Mouse (Mus musculus): ENCODE results near the gene Olfr1411. TPM values are rescaled to one million over a fixed set of nuclear protein-coding genes. Genes with fewer than 3 reads are reported as not detected.

Olfr1411 gene
- total RNA-seq (2021): not detected

DNA sequence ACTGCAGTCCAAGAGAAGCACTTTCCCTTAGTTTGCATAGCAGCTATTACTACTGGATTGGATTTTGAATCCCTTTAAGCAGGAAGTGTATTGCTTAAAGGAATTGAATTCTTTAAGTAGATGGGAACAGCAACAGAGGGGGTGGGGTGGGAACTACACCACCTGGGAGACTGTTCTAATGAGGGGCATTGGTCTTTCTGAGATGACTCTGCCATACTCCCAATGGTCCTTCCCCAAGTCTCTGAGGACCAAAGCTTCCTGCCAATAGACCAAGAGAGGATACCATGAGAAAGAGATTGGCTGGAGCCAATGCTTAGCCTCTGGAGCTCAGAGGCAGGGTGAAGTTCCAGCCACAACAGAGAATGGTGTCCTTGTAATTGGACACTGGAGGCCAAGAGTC is at the start of gene Olfr1411:
Gene Olfr1411 (plus strand): TSS at position 301 of the 400 bp plus-strand sequence.
- DNase-seq (ENCODE audit: low spot score): no peak
- intact Hi-C loops (cut with DNase I): no loop called here

GRCm38 (mm10) chr1:92545929-92546328 is 48.3 kb upstream of the Olfr1411 start:
- intact Hi-C loops (cut with DNase I): no loop called here
- no peak for DNase-seq (ENCODE audit: low spot score)

DNA sequence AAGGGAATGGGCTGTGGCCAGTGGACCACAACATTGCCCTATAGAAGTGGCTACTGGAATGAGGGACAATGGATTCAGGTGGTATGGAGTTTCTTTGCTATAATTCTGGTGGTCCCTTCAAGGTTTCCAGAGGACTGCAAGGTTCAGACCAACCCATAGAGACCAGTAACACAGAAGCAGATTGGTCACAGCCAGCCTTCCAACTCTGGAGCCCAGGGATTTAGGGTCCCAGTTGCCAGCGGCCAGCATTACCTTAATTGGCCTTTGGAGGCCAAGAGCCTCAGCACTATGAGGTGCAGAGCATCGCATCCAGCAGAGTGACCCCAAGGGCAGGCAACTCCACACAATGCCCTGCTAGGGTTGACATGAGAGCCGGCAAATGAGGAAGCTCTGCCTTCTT is 23.2 kb upstream of the Olfr1411 start, which contains the start of gene Olfr1413:
Gene Olfr1413 (plus strand): TSS at position 301 of the 400 bp plus-strand sequence.
- DNase-seq (ENCODE audit: low spot score): no peak
- intact Hi-C loops (cut with DNase I): no loop called here

GRCm38 (mm10) chr1:92585479-92585878 is 8.7 kb upstream of the Olfr1411 start, which contains the start of gene Olfr1412:
Olfr1412 (plus strand) TSS chr1:92585779.
- intact Hi-C loops (cut with DNase I): no loop called here
- DNase-seq (ENCODE audit: low spot score): no peak

- DNase-seq (ENCODE audit: low spot score): no peak
- intact Hi-C loops (cut with DNase I): no loop called here
Measured at GRCm38 (mm10) chr1:92596019-92596418, 1.8 kb downstream of the Olfr1411 start.

DNA sequence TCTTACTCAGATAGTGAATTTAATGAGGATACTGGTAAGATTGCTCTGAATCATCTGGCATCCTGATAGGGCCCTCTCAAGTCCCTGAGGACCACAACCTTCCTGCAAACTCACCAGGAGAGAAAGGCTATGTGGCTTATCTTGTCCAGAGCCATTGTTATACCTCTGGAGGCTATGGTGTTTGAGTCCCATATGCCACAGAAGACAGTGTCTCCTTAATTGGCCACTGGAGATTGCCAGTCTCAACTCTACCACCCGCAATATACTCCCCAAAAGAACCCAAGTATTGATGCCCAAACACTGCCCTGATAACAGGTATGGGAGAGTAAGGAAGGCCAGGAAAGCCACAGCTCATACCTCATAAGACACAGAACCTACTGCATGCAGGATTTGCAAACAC is 11.3 kb downstream of the Olfr1411 start, which contains the start of gene Olfr1410:
Gene Olfr1410 (plus strand): TSS at position 301 of the 400 bp plus-strand sequence.
- intact Hi-C loops (cut with DNase I): no loop called here
- DNase-seq (ENCODE audit: low spot score): no peak

DNA sequence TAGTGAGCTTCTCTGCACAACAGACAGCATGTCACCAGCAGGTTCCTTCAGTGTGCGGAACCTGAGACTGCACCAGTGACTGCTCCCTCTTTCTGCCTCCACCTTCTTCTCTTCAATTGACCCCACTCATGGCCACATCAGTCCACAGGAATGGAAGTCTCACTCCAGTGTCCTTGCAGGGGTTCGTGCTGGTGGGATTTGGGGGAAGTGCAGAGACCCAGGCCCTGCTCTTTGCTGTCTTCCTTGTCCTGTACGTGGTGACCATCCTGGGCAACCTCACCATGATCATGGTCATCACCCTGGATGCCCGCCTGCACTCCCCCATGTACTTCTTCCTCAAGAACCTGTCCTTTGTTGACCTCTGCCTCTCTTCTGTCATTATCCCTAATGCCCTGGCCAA is 13.5 kb downstream of the Olfr1411 start:
- intact Hi-C loops (cut with DNase I): no loop called here

DNA sequence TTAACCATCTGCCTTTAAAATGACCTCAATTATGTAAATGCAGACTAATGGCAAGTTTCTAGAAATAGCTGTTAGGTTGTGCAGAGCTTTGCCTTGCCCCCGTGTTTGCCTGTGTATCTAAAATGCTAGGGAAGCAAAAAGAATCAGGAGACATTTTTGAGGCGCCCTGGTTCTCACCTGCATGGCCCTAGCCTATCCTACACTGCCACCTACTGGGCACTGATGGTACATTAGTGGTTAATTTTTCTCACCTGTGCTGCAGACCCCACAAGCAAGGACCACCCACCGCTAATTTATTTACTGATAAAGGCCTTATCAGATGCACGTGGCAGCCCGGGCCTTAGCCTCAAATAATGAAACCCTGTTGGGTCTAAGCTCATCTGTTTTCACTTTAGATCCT is 16.8 kb downstream of the Olfr1411 start:
- intact Hi-C loops (cut with DNase I): loop anchor here (2.0 to 5.0 kb wide), 2 partner anchors 90 to 649 kb away; no protein-coding TSS in a partner anchor
- no peak for DNase-seq (ENCODE audit: low spot score)

More for the DNA sequence above, 13.5 kb downstream of the Olfr1411 start:
- no peak for DNase-seq (ENCODE audit: low spot score)

DNA sequence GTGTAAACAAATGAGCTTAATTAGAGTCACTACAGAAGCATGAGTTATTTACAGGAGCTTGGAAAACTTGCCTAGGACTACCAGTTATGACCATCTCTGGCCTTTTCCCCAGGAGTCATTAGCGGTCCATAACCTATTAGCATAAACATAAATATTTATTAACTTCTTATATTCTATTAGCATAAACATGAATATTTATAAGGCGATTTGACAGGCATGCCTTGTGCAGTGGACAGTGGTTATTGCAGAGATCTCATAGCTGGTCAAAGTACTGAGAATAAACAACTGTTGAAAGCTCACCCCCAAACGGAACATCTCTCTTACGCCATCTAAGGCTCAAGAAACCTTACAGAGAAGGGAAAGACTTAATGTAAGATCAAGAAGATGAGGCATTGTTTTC is 19.0 kb downstream of the Olfr1411 start:
- no peak for DNase-seq (ENCODE audit: low spot score)
- intact Hi-C loops (cut with DNase I): loop anchor here (5.0 kb wide), 1 partner anchor 651 kb away; no protein-coding TSS in a partner anchor

DNA sequence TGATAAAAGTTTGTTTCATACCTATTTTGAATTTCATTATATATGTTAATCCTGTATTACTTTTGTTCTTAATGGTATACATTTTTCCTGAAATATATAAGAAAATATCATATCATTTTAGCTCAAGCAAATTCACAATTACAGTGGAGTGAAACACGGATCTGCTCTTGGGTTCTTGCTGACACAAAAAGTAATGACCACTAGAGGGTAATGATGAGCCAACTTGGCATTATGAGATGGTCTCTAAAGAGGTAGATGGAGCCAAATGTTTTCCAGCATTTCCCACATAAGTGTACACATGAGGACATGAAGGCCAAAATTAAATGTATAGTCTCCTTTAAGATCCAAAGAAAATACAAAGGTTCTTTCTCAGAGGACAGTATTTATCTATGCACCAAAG is 20.3 kb downstream of the Olfr1411 start:
- intact Hi-C loops (cut with DNase I): loop anchor here (2.0 to 5.0 kb wide), 2 partner anchors 34 to 652 kb away; partner anchors contain the start of gene Otos
- no peak for DNase-seq (ENCODE audit: low spot score)

DNA sequence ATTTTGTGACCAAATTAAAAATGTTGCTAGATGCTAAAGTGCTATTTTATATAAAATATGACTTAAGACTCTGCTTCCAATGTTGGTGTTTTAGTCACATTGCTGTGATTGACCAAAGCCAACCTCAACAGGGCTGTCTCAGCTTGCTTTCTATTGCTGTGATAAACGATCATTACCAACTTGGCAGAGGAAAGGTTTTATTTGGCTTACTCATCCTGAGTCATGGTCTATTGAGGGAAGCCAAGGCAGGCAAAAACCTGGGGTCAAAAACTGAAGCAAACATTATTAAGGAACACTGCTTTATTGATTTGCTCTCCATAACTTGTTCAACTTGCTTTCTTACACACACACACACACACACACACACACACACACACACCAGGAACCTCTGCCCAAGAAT is 21.8 kb downstream of the Olfr1411 start:
- intact Hi-C loops (cut with DNase I): no loop called here
- DNase-seq (ENCODE audit: low spot score): no peak

GRCm38 (mm10) chr1:92617488-92617887 is 23.3 kb downstream of the Olfr1411 start, which contains the start of gene Olfr12:
Olfr12 (plus strand) TSS chr1:92617788.
- intact Hi-C loops (cut with DNase I): no loop called here
- no peak for DNase-seq (ENCODE audit: low spot score)

DNA sequence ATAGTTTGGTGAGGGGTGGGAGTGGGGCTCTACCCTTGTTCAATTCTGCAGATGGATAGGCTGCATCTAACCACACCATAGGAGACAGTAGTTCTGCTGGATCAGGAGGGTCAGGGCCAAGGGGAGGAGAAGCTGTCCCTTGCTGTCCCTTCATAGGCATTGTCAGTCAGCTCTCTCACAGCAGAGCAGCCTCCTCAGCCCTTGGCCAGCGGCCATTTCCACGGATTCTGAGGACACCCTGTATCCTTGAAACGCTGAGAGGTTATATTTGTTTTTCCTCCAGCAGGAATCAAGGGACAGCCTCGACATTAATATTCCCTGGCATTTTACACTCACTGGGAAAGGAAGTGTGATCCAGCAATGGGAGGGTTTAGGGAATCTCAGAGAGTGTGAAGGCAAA is 24.1 kb downstream of the Olfr1411 start:
- DNase-seq (ENCODE audit: low spot score): no peak
- intact Hi-C loops (cut with DNase I): no loop called here

- intact Hi-C loops (cut with DNase I): no loop called here
- no peak for DNase-seq (ENCODE audit: low spot score)
Measured at GRCm38 (mm10) chr1:92628227-92628626, 34.0 kb downstream of the Olfr1411 start.

GRCm38 (mm10) chr1:92632196-92632595 is 38.0 kb downstream of the Olfr1411 start:
- intact Hi-C loops (cut with DNase I): no loop called here
- DNase-seq (ENCODE audit: low spot score): no peak

DNA sequence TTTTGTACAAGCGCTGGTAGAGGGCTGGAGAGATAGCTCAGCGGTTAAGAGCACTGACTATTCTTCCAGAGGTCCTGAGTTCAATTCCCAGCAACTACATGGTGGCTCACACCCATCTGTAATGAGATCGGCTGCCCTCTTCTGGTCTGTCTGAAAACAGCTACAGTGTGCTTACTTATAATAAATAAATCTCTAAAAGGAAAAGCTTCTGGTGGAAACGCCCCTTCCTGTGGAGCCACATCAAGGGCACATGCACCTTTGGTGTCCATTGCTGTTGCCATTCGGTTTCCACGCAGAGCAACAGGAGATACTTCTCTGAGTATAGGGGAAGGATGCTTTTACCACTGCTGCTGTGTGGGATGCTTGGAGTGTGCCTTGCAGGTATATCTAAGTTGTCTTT is 38.7 kb downstream of the Olfr1411 start:
- intact Hi-C loops (cut with DNase I): no loop called here
- DNase-seq (ENCODE audit: low spot score): no peak

DNA sequence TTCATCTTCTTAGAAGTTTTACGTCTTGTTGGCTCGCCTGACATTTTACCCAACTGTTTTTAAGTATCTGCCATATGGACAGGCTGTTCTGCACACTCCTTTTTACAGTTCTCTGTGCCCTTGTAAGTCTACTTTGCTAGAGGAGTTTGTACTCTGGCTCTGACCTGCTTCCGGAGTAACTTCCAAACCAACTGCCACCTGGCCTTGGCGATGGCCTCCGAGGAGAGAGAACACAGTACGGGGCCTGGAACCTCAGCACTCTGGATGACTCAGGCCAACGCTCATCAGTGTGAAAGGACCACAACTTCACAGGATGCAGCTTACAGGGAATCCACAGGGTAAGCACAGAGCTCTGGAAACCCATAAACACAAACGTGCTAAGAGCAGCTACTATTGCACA is 39.5 kb downstream of the Olfr1411 start:
- no peak for DNase-seq (ENCODE audit: low spot score)
- intact Hi-C loops (cut with DNase I): no loop called here

GRCm38 (mm10) chr1:92634569-92634968 is 40.4 kb downstream of the Olfr1411 start:
- no peak for DNase-seq (ENCODE audit: low spot score)
- intact Hi-C loops (cut with DNase I): no loop called here

- intact Hi-C loops (cut with DNase I): no loop called here
- no peak for DNase-seq (ENCODE audit: low spot score)
Measured at GRCm38 (mm10) chr1:92634976-92635599, 40.9 kb downstream of the Olfr1411 start.

- no peak for DNase-seq (ENCODE audit: low spot score)
- intact Hi-C loops (cut with DNase I): no loop called here
Measured at GRCm38 (mm10) chr1:92636015-92636414, 41.8 kb downstream of the Olfr1411 start.

DNA sequence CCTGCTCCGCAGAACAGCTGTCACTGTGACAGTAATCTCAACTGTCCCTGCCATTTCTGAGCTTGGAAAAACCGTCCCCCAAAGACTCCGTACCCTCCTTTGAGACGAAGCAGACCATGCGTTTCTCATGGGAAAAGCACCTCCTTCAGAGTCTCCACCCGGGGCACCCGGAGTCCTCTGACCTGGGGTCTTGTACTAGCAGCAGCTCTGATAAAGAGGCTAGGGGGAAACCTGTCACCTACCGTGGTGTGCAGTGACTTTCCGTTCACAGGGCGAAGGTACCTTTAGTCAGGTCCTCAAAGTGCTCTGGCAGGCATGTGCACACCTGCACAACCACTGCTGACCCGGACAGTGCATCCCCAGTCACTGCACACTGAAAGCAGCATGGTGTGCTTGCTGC is 42.5 kb downstream of the Olfr1411 start:
- DNase-seq (ENCODE audit: low spot score): no peak
- intact Hi-C loops (cut with DNase I): no loop called here
